Mouse (Mus musculus): ENCODE results near the gene Gm17509.

DNA sequence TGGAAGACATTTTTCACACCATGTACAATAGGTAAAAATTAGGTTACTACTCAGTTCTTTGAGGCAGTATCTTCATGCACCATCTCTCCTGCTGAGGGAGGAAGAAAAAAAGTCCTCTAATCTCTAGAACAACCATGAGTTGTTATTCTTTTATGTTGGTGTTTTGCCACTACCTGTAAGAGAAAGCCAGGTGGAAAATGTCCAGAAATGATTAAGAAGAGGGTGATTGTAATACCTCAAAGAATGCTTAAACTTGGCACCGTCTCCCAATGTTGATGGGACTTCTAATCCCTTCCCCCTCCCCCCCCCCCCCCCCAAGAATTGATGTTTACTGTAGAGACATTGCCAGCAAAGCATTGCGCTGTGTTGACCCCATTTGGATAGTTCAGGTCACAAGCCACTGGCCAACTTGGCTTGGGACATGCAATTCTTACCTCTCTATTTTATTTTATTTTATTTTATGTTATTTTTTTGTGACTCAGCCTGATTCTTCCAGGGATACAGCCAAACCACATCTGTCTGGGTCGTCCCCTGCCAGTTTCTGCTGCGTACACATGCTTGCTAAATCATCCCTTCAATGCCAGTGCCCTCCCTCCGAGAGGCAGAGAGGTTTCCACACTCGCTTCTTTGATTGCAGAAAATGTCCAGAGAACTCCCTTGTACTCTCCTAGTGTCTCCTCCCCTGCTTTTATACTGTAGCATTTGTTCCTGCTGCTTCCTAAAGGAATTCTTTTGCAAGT lies 9.7 kb upstream of the Gm17509 start:
- TF ChIP-seq CTCF (IDR thresholded peaks at IDR 0.05; ENCODE audit: low read depth, low read length) (no peak), POLR2A (IDR thresholded peaks at IDR 0.05; ENCODE audit: borderline replicate concordance, low read depth, low read length) (no peak)
